Mouse (Mus musculus): Measurements from ENCODE around the gene Eci2.

GRCm38 (mm10) chr13:34976116-34976515, 50.8 kb downstream of the Eci2 start:
- no peak for TF ChIP-seq POLR2A (IDR thresholded peaks at IDR 0.05; ENCODE audit: borderline replicate concordance, extremely low read depth, low read depth, low read length)
- TF ChIP-seq CTCF (IDR thresholded peaks at IDR 0.05; ENCODE audit: insufficient read depth, low read length), result no peak

All from lung, adult 2 months (tissue).